ENCODE assay signal across 19 mouse cellular contexts in the genomic region with DNA sequence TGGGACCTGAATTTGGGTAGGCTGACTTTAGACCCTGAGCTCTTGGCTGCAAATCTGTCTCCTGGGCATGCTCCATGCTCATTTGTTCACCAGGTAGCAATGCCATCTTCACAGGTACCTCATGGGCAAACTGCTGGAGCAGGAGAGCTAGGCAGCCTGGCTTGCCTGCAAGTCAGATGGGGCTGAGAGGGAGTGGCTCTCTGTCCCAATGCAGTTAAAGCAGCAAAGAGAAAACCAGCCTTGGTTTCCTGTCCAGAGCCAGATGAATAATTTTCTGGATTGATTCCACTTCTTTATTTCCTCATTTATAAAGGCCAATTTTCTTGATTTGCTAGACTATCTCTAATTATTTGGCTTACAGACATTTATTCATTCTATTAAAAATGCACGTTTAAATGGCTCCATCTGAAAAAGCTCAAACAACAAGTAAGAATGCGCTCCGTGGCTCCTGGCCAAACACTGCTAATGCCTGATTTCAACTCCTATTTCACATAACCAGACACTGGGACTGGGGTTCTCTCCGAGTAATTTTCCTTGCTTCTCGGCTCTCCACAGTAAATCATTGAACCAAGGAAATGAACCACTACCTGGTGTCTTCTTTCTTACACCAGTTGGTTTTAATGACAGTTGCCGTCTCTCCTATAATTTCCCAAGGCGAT.
DNase-seq lines count a peak whose midpoint lies in the region; ATAC-seq lines count a peak whose summit lies in the region.
"Had no signal": no experiment of that assay in that cellular context is flagged by ENCODE, and none has a peak within 500 bp of the region (broad histone marks: within the 10 kb centered on the region; RNA-seq: fewer than 3 reads in every experiment).

No protein-coding gene starts in this region.

- 46% methylated on average over 7 of the region's 7 CpGs for WGBS in kidney, embryonic 15.5 days

- ATAC-seq in kidney, embryonic 15.5 days (replicated peaks; ENCODE audit: low FRiP score) = no peak
- no peak for ATAC-seq in activated CD4-positive, CD25-positive, alpha-beta regulatory T cell, adult 4 months
- ATAC-seq: intestine, embryonic 16.5 days; midbrain, embryonic 15.5 days had no signal

- DNase-seq in heart, postnatal 10 days = peak; percentile 49
- no peak for DNase-seq in heart, adult 11 months
- peak; percentile 2 to 33 for DNase-seq in kidney, postnatal 36 days
- DNase-seq in brain, adult 2 months (ENCODE audit: low read depth, low spot score) = peak; percentile 19
- peak; percentile 42 for DNase-seq in lung, postnatal 10 days
- DNase-seq: adrenal gland, adult 8-10 months; cerebellum, adult 9-11 months; gastrocnemius, postnatal 25 days; layer of hippocampus, adult 9-11 months; liver; right cerebral cortex, adult 18-20 months; thymus, postnatal 36 days had no signal

- peaks cover 7% of the 10 kb centered on the region; the same call in 1 of the 2 replicates for H3K9me3 ChIP-seq in kidney, embryonic 15.5 days (replicated peaks)
- H3K9me3 ChIP-seq: midbrain, embryonic 15.5 days had no signal

- no peak overlapping the region for H3K27ac ChIP-seq in kidney, embryonic 15.5 days
- H3K27ac ChIP-seq: hindbrain, embryonic 12.5 days; macrophage; midbrain, embryonic 15.5 days had no signal

- H3K27me3 ChIP-seq in kidney, embryonic 15.5 days = no peaks in the 10 kb centered on the region
- H3K27me3 ChIP-seq: hindbrain, embryonic 12.5 days; midbrain, embryonic 15.5 days had no signal

- no peaks in the 10 kb centered on the region for H3K36me3 ChIP-seq in kidney, embryonic 15.5 days
- H3K36me3 ChIP-seq: hindbrain, embryonic 12.5 days; midbrain, embryonic 15.5 days had no signal

- no peak overlapping the region for H3K9ac ChIP-seq in kidney, embryonic 15.5 days
- H3K9ac ChIP-seq: hindbrain, embryonic 12.5 days; midbrain, embryonic 15.5 days had no signal

- H3K4me3 ChIP-seq in kidney, embryonic 15.5 days (replicated peaks) = no peak overlapping the region
- H3K4me3 ChIP-seq: erythroblast, embryonic 14.5 days; hindbrain, embryonic 12.5 days; midbrain, embryonic 15.5 days had no signal

- intact Hi-C loops in heart, postnatal 10 days (cut with DNase I) = no loop called here

- peaks cover 3% of the 10 kb centered on the region; the same call in 1 of the 2 replicates for H3K4me1 ChIP-seq in kidney, embryonic 15.5 days
- H3K4me1 ChIP-seq: hindbrain, embryonic 12.5 days; midbrain, embryonic 15.5 days had no signal

- H3K4me2 ChIP-seq in kidney, embryonic 15.5 days = no peak overlapping the region
- H3K4me2 ChIP-seq: hindbrain, embryonic 12.5 days; midbrain, embryonic 15.5 days had no signal
